Comparison of ENCODE assay signal across 30 mouse cellular contexts in genomic region chr19:58747498-58748000, GRCm38 (mm10). TPM values are rescaled to one million over a fixed set of nuclear protein-coding genes. Genes with fewer than 3 reads are reported as not detected.
"Had no signal": no experiment of that assay in that cellular context is flagged by ENCODE, and none has a peak within 500 bp of the region (broad histone marks: within the 10 kb centered on the region; RNA-seq: fewer than 3 reads in every experiment).

No protein-coding gene starts in this region.

- H3K9me3 ChIP-seq: limb, embryonic 13.5 days; liver, embryonic 12.5 days; liver, embryonic 15.5 days; lung, embryonic 15.5 days; neural tube, embryonic 12.5 days; neural tube, embryonic 15.5 days had no signal

- H3K27ac ChIP-seq: kidney, postnatal 0 days; layer of hippocampus, adult 2 months; left cerebral cortex, adult 2 months; limb, embryonic 13.5 days; liver, embryonic 12.5 days; liver, embryonic 15.5 days; lung, embryonic 15.5 days; neural tube, embryonic 12.5 days; neural tube, embryonic 15.5 days had no signal

- H3K4me3 ChIP-seq: layer of hippocampus, adult 2 months; left cerebral cortex, adult 2 months; limb, embryonic 13.5 days; liver, embryonic 12.5 days; liver, embryonic 15.5 days; lung, embryonic 15.5 days; megakaryocyte, embryonic 14.5 days; neural tube, embryonic 12.5 days; neural tube, embryonic 15.5 days had no signal

- ATAC-seq: inflammation-experienced regulatory T-cells, adult 6 months; liver, embryonic 12.5 days had no signal

- H3K4me1 ChIP-seq: limb, embryonic 13.5 days; liver, embryonic 12.5 days; liver, embryonic 15.5 days; lung, embryonic 15.5 days; megakaryocyte, embryonic 14.5 days; neural tube, embryonic 12.5 days; neural tube, embryonic 15.5 days had no signal

- H3K27me3 ChIP-seq: limb, embryonic 13.5 days; liver, embryonic 12.5 days; liver, embryonic 15.5 days; lung, embryonic 15.5 days; megakaryocyte, embryonic 14.5 days; neural tube, embryonic 12.5 days; neural tube, embryonic 15.5 days had no signal

- H3K4me2 ChIP-seq: limb, embryonic 13.5 days; liver, embryonic 12.5 days; liver, embryonic 15.5 days; lung, embryonic 15.5 days; midbrain, embryonic 11.5 days; neural tube, embryonic 12.5 days; neural tube, embryonic 15.5 days had no signal

- H3K36me3 ChIP-seq: limb, embryonic 13.5 days; liver, embryonic 12.5 days; liver, embryonic 15.5 days; lung, embryonic 15.5 days; neural tube, embryonic 12.5 days; neural tube, embryonic 15.5 days had no signal

- H3K9ac ChIP-seq: limb, embryonic 13.5 days; liver, embryonic 12.5 days; liver, embryonic 15.5 days; lung, embryonic 15.5 days; neural tube, embryonic 12.5 days; neural tube, embryonic 15.5 days had no signal

- DNase-seq: kidney, adult 18-20 months; kidney, postnatal 25 days; layer of hippocampus, postnatal 36 days; left cerebral cortex, postnatal 4 days; liver; lung, adult 18-20 months; lung, postnatal 10 days; lung, postnatal 36 days; midbrain, embryonic 14.5 days; right cerebral cortex, postnatal 25 days; thymus, postnatal 25 days had no signal

RNA-seq across cellular contexts. Expression of gene Pnliprp2, which starts 12.0 kb away (rescaled TPM):
- total RNA-seq: left cerebral cortex, adult 2 months; left cerebral cortex, postnatal 10 days had no signal
- polyA plus RNA-seq: inflammation-experienced regulatory T-cells, adult 6 months; limb, embryonic 13.5 days; midbrain, embryonic 11.5 days; midbrain, embryonic 14.5 days; midbrain, postnatal 0 days; neural tube, embryonic 12.5 days; neural tube, embryonic 15.5 days had no signal

RNA-seq across cellular contexts. Expression of gene Pnliprp1, which starts 18.9 kb away (rescaled TPM):
- total RNA-seq: layer of hippocampus, adult 2 months; layer of hippocampus, postnatal 10 days; layer of hippocampus, postnatal 36 days; left cerebral cortex, adult 2 months; left cerebral cortex, postnatal 10 days; midbrain, postnatal 0 days had no signal
- polyA plus RNA-seq: inflammation-experienced regulatory T-cells, adult 6 months; kidney, postnatal 0 days; midbrain, embryonic 11.5 days; midbrain, embryonic 14.5 days; neural tube, embryonic 12.5 days had no signal

RNA-seq across cellular contexts. Expression of gene 1700019N19Rik, which starts 46.7 kb away (rescaled TPM):
- total RNA-seq: left cerebral cortex, adult 2 months; left cerebral cortex, postnatal 10 days; left cerebral cortex, postnatal 4 days; midbrain, postnatal 0 days had no signal
- polyA plus RNA-seq: inflammation-experienced regulatory T-cells, adult 6 months; kidney, embryonic 14.5 days; kidney, postnatal 0 days; large intestine, adult 2 months; limb, embryonic 13.5 days; liver, embryonic 15.5 days; lung, embryonic 15.5 days; midbrain, embryonic 11.5 days; midbrain, embryonic 14.5 days; midbrain, postnatal 0 days; neural tube, embryonic 12.5 days; neural tube, embryonic 15.5 days; spleen, adult 2 months; thymus, postnatal 0 days had no signal
